Mouse (Mus musculus) lung, embryonic 15.5 days (tissue): ENCODE measurements at regions not wholly inside any gene's neighbourhood (a gene's known extent, or its start where the extent isn't known, plus 50 kb on each side); places are given as distances from the start of the nearest gene placed in this dataset.
A peak's percentile ranks its signal among the peaks of the same experiment; 100 is the strongest.

ENCODE experiments used
- ATAC-seq: fragments of 200-750 bp; cut with Nextera tagmentation; 2 replicates; pipeline ENCODE4 v1.8.0; 2017; ENCODE audit warnings: moderate number of reproducible peaks, borderline replicate concordance; ENCODE audit not compliant: low FRiP score, low TSS enrichment; ENCODE audit errors: extremely low read depth
- H3K27ac ChIP-seq: fragments of 300-500 bp; sonication (generic); 2 replicates; pipeline ENCODE4 v1.5.1; 2015; ENCODE audit warnings: moderate library complexity, mild to moderate bottlenecking, inconsistent platforms
- H3K27me3 ChIP-seq: fragments of 300-500 bp; sonication (generic); 2 replicates; pipeline ENCODE4 v1.6.1; 2015; ENCODE audit warnings: inconsistent platforms
- H3K36me3 ChIP-seq: fragments of 300-500 bp; sonication (generic); 2 replicates; pipeline ENCODE4 v1.6.1; 2015; ENCODE audit warnings: inconsistent platforms
- H3K4me1 ChIP-seq: fragments of 300-500 bp; sonication (generic); 2 replicates; pipeline ENCODE4 v1.6.1; 2015; ENCODE audit warnings: inconsistent platforms
- H3K4me2 ChIP-seq: fragments of 300-500 bp; sonication (generic); 2 replicates; pipeline ENCODE4 v1.6.1; 2015; ENCODE audit warnings: inconsistent platforms, mild to moderate bottlenecking, moderate library complexity
- H3K4me3 ChIP-seq: fragments of 300-500 bp; sonication (generic); 2 replicates; pipeline ENCODE4 v1.5.1; 2015; ENCODE audit warnings: mild to moderate bottlenecking, inconsistent platforms
- H3K9ac ChIP-seq: fragments of 300-500 bp; sonication (generic); 2 replicates; pipeline ENCODE4 v1.6.1; 2015; ENCODE audit warnings: inconsistent platforms
- H3K9me3 ChIP-seq: fragments of 300-500 bp; sonication (generic); 2 replicates; pipeline ENCODE4 v1.6.1; 2016; ENCODE audit warnings: inconsistent platforms
- WGBS: fragments of 180-500 bp; shearing (Covaris S2); methylation state at CpG from one replicate; pipeline ENCODE4 v1.1.7; 2015; 5-methylcytosine and 5-hydroxymethylcytosine counted together

GRCm38 (mm10) chr8:64542501-64542900, 150.4 kb downstream of the Cpe start:
- H3K9ac ChIP-seq = no peak overlapping the region
- no peak for ATAC-seq
- 52% methylated on average over 3 of the region's 3 CpGs for WGBS

GRCm38 (mm10) chr8:64539846-64540472, 152.9 kb downstream of the Cpe start:
- WGBS = 54% methylated on average over 4 of the region's 4 CpGs

More at GRCm38 (mm10) chr8:64542501-64542900, 150.4 kb downstream of the Cpe start:
- Histone ChIP-seq H3K4me2 (no peak overlapping the region), H3K27me3 (0 out of 2 replicates have a peak, but pooled peaks cover 3% of the 10 kb centered on the region), H3K27ac (no peak overlapping the region), H3K36me3 (no peaks in the 10 kb centered on the region), H3K9me3 (no peaks in the 10 kb centered on the region), H3K4me3 (no peak overlapping the region), H3K4me1 (no peaks in the 10 kb centered on the region)

GRCm38 (mm10) chr8:64531780-64532179, 161.1 kb downstream of the Cpe start:
- Histone ChIP-seq H3K9me3 (no peaks in the 10 kb centered on the region), H3K4me2 (no peak overlapping the region), H3K27ac (no peak overlapping the region), H3K4me3 (no peak overlapping the region), H3K36me3 (no peaks in the 10 kb centered on the region), H3K27me3 (no peaks in the 10 kb centered on the region), H3K9ac (no peak overlapping the region), H3K4me1 (no peaks in the 10 kb centered on the region)
- ATAC-seq = no peak
- WGBS = 76% methylated on average over 2 of the region's 2 CpGs

More at GRCm38 (mm10) chr8:64539846-64540472, 152.9 kb downstream of the Cpe start:
- no peaks in the 10 kb centered on the region for H3K36me3 ChIP-seq
- peak; percentile 31; the same call in 1 of the 2 replicates for ATAC-seq
- no peaks in the 10 kb centered on the region for H3K4me1 ChIP-seq
- no peak overlapping the region for H3K9ac ChIP-seq
- no peak overlapping the region for H3K4me3 ChIP-seq
- no peak overlapping the region for H3K4me2 ChIP-seq
- no peaks in the 10 kb centered on the region for H3K27me3 ChIP-seq
- H3K27ac ChIP-seq = no peak overlapping the region
- no peaks in the 10 kb centered on the region for H3K9me3 ChIP-seq

GRCm38 (mm10) chr8:64522441-64523102, 170.3 kb downstream of the Cpe start:
- no peaks in the 10 kb centered on the region for H3K4me1 ChIP-seq
- H3K4me3 ChIP-seq = no peak overlapping the region
- 58% methylated on average over 8 of the region's 8 CpGs for WGBS
- H3K27ac ChIP-seq = no peak overlapping the region
- ATAC-seq = no peak
- H3K9ac ChIP-seq = no peak overlapping the region
- H3K4me2 ChIP-seq = no peak overlapping the region
- H3K36me3 ChIP-seq = no peaks in the 10 kb centered on the region
- H3K27me3 ChIP-seq = no peaks in the 10 kb centered on the region
- H3K9me3 ChIP-seq = no peaks in the 10 kb centered on the region

GRCm38 (mm10) chr8:64519650-64520049, 173.2 kb downstream of the Cpe start:
- no peak for ATAC-seq
- H3K36me3 ChIP-seq = no peaks in the 10 kb centered on the region
- WGBS = 68% methylated on average over 1 of the region's 1 CpGs
- H3K4me1 ChIP-seq = no peaks in the 10 kb centered on the region
- H3K27ac ChIP-seq = no peak overlapping the region
- no peaks in the 10 kb centered on the region for H3K9me3 ChIP-seq
- no peak overlapping the region for H3K9ac ChIP-seq
- no peak overlapping the region for H3K4me2 ChIP-seq
- H3K27me3 ChIP-seq = no peaks in the 10 kb centered on the region
- no peak overlapping the region for H3K4me3 ChIP-seq

- no peaks in the 10 kb centered on the region for H3K4me1 ChIP-seq
- no peak overlapping the region for H3K4me3 ChIP-seq
- WGBS = 79% methylated on average over 5 of the region's 5 CpGs
- no peaks in the 10 kb centered on the region for H3K36me3 ChIP-seq
- H3K9ac ChIP-seq = no peak overlapping the region
- H3K27ac ChIP-seq = no peak overlapping the region
- no peaks in the 10 kb centered on the region for H3K9me3 ChIP-seq
- ATAC-seq = no peak
- H3K4me2 ChIP-seq = no peak overlapping the region
- no peaks in the 10 kb centered on the region for H3K27me3 ChIP-seq
These were observed 176.9 kb downstream of the Cpe start for GRCm38 (mm10) chr8:64515923-64516322.

- 61% methylated on average over 6 of the region's 6 CpGs for WGBS
- ATAC-seq = no peak
- H3K9ac ChIP-seq = no peak overlapping the region
- H3K4me2 ChIP-seq = no peak overlapping the region
- no peaks in the 10 kb centered on the region for H3K4me1 ChIP-seq
- H3K9me3 ChIP-seq = no peaks in the 10 kb centered on the region
- no peak overlapping the region for H3K4me3 ChIP-seq
- no peaks in the 10 kb centered on the region for H3K36me3 ChIP-seq
- no peaks in the 10 kb centered on the region for H3K27me3 ChIP-seq
- H3K27ac ChIP-seq = no peak overlapping the region
These were observed 195.4 kb downstream of the Cpe start for GRCm38 (mm10) chr8:64497281-64498060.

GRCm38 (mm10) chr8:64496333-64497213, 196.3 kb downstream of the Cpe start:
- WGBS = 46% methylated on average over 14 of the region's 14 CpGs
- Histone ChIP-seq H3K27ac (no peak overlapping the region), H3K9ac (no peak overlapping the region), H3K36me3 (no peaks in the 10 kb centered on the region), H3K27me3 (no peaks in the 10 kb centered on the region), H3K4me1 (no peaks in the 10 kb centered on the region), H3K4me3 (no peak overlapping the region), H3K4me2 (no peak overlapping the region), H3K9me3 (no peaks in the 10 kb centered on the region)
- no peak for ATAC-seq

GRCm38 (mm10) chr8:64491561-64491960, 201.3 kb downstream of the Cpe start:
- H3K36me3 ChIP-seq = no peaks in the 10 kb centered on the region
- no peak overlapping the region for H3K27ac ChIP-seq
- H3K9me3 ChIP-seq = no peaks in the 10 kb centered on the region
- no peaks in the 10 kb centered on the region for H3K4me1 ChIP-seq
- no peak overlapping the region for H3K4me3 ChIP-seq
- no peak overlapping the region for H3K9ac ChIP-seq
- ATAC-seq = no peak
- no peak overlapping the region for H3K4me2 ChIP-seq
- 79% methylated on average over 2 of the region's 2 CpGs for WGBS
- no peaks in the 10 kb centered on the region for H3K27me3 ChIP-seq

- Histone ChIP-seq H3K9ac (no peak overlapping the region), H3K27me3 (no peaks in the 10 kb centered on the region), H3K4me3 (no peak overlapping the region), H3K4me2 (no peak overlapping the region), H3K4me1 (no peaks in the 10 kb centered on the region), H3K27ac (no peak overlapping the region), H3K9me3 (no peaks in the 10 kb centered on the region), H3K36me3 (no peaks in the 10 kb centered on the region)
- no peak for ATAC-seq
- 74% methylated on average over 3 of the region's 3 CpGs for WGBS
These were observed 204.8 kb downstream of the Cpe start for GRCm38 (mm10) chr8:64488057-64488456.

GRCm38 (mm10) chr8:64473276-64473675, 219.6 kb downstream of the Cpe start:
- no peaks in the 10 kb centered on the region for H3K4me1 ChIP-seq
- no peaks in the 10 kb centered on the region for H3K9me3 ChIP-seq
- H3K4me2 ChIP-seq = no peak overlapping the region
- ATAC-seq = no peak
- no peaks in the 10 kb centered on the region for H3K27me3 ChIP-seq
- no peak overlapping the region for H3K4me3 ChIP-seq
- no peaks in the 10 kb centered on the region for H3K36me3 ChIP-seq
- H3K9ac ChIP-seq = no peak overlapping the region
- H3K27ac ChIP-seq = no peak overlapping the region
